Mouse (Mus musculus): ENCODE measurements around the gene Gpr4.

Gpr4 gene

GRCm38 (mm10) chr7:19196676-19197075 is 15.7 kb upstream of the Gpr4 start:
- peak in 1 of 2 experiments; percentile 53 for DNase-seq

- peak in 1 of 2 experiments; percentile 57 for DNase-seq
Measured at GRCm38 (mm10) chr7:19197985-19198384, 14.4 kb upstream of the Gpr4 start.

- no peak for DNase-seq
Measured at GRCm38 (mm10) chr7:19201660-19202059, 10.7 kb upstream of the Gpr4 start.

GRCm38 (mm10) chr7:19202065-19202850 is 10.1 kb upstream of the Gpr4 start:
- DNase-seq: no peak

- no peak for DNase-seq
Measured at GRCm38 (mm10) chr7:19208201-19208910, 4.0 kb upstream of the Gpr4 start.

- peak in 1 of 2 experiments; percentile 65 for DNase-seq
Measured at GRCm38 (mm10) chr7:19208944-19209472, 3.3 kb upstream of the Gpr4 start.

GRCm38 (mm10) chr7:19209494-19209893 is 2.8 kb upstream of the Gpr4 start:
- DNase-seq: no peak

- DNase-seq: no peak
Measured at GRCm38 (mm10) chr7:19210010-19210409, 2.3 kb upstream of the Gpr4 start.

- DNase-seq: no peak
Measured at GRCm38 (mm10) chr7:19211041-19211675, 1.2 kb upstream of the Gpr4 start.

- no peak for DNase-seq
Measured at GRCm38 (mm10) chr7:19213385-19213784, 1.0 kb downstream of the Gpr4 start.

- no peak for DNase-seq
Measured at GRCm38 (mm10) chr7:19214369-19214768, 2.0 kb downstream of the Gpr4 start.

GRCm38 (mm10) chr7:19214940-19215339 is 2.6 kb downstream of the Gpr4 start:
- DNase-seq: no peak

- no peak for DNase-seq
Measured at GRCm38 (mm10) chr7:19217492-19217891, 5.2 kb downstream of the Gpr4 start.

GRCm38 (mm10) chr7:19217944-19218343 is 5.6 kb downstream of the Gpr4 start:
- DNase-seq: peak in 1 of 2 experiments; percentile 27

- no peak for DNase-seq
Measured at GRCm38 (mm10) chr7:19220061-19220460, 7.7 kb downstream of the Gpr4 start.

- no peak for DNase-seq
Measured at GRCm38 (mm10) chr7:19222189-19222588, 9.9 kb downstream of the Gpr4 start.

GRCm38 (mm10) chr7:19222875-19223274 is 10.5 kb downstream of the Gpr4 start:
- DNase-seq: no peak

- no peak for DNase-seq
Measured at GRCm38 (mm10) chr7:19224933-19225332, 12.6 kb downstream of the Gpr4 start.

GRCm38 (mm10) chr7:19226817-19227797 is 14.8 kb downstream of the Gpr4 start:
- DNase-seq: peak; percentile 57 to 59

- DNase-seq: peak; percentile 99 to 100
Measured at GRCm38 (mm10) chr7:19227883-19228792, 15.8 kb downstream of the Gpr4 start, which contains the start of gene Opa3. Gene Opa3 (plus strand): TSS chr7:19228334.

- DNase-seq: no peak
Measured at GRCm38 (mm10) chr7:19228793-19229148, 16.4 kb downstream of the Gpr4 start.
